Mouse (Mus musculus) C2C12 (cell line): ENCODE data around the gene Cyth1. TPM values are rescaled to one million over a fixed set of nuclear protein-coding genes. Genes with fewer than 3 reads are reported as not detected.

Source experiments
- H3K27me3 ChIP-seq: one replicate; pipeline ENCODE4 v1.6.1; 2011; ENCODE audit not compliant: control insufficient read depth, insufficient read depth, insufficient read length
- H3K36me3 ChIP-seq: one replicate; pipeline ENCODE4 v1.6.1; 2011; ENCODE audit not compliant: control insufficient read depth, insufficient read depth
- H3K4me3 ChIP-seq: one replicate; pipeline ENCODE4 v1.5.1; 2011; ENCODE audit warnings: mild to moderate bottlenecking, control low read depth; ENCODE audit not compliant: poor library complexity, insufficient read depth, severe bottlenecking
- H3K79me2 ChIP-seq: one replicate; pipeline ENCODE4 v1.6.1; 2011; ENCODE audit not compliant: control insufficient read depth, insufficient read depth
- H3K79me3 ChIP-seq: one replicate; pipeline ENCODE4 v1.6.1; 2011; ENCODE audit warnings: low read depth, control low read depth
- H3ac ChIP-seq: one replicate; pipeline ENCODE3; 2011; ENCODE audit warnings: low read depth; ENCODE audit not compliant: control insufficient read depth, insufficient read length
- CEBPB ChIP-seq: IDR thresholded peaks from one replicate; pipeline ENCODE4 v1.6.1; 2011; ENCODE audit warnings: low read depth, mild to moderate bottlenecking, control low read depth, moderate library complexity
- CTCF ChIP-seq: IDR thresholded peaks from one replicate; pipeline ENCODE4 v1.5.1; 2011; ENCODE audit not compliant: control insufficient read depth, insufficient read depth, insufficient read length
- FOSL1 ChIP-seq: IDR thresholded peaks from one replicate; pipeline ENCODE4 v1.8.0; 2011; ENCODE audit warnings: mild to moderate bottlenecking, low read length; ENCODE audit not compliant: poor library complexity, insufficient read depth, severe bottlenecking
- MAX ChIP-seq: IDR thresholded peaks from one replicate; pipeline ENCODE4 v1.6.1; 2011; ENCODE audit warnings: mild to moderate bottlenecking, control low read depth
- MYOD1 ChIP-seq: IDR thresholded peaks from one replicate; pipeline ENCODE4 v1.6.1; 2011; ENCODE audit warnings: low read depth; ENCODE audit not compliant: control insufficient read depth, insufficient read length
- MYOG ChIP-seq: IDR thresholded peaks from one replicate; pipeline ENCODE4 v1.6.1; 2011; ENCODE audit not compliant: control insufficient read depth, insufficient read length; ENCODE audit errors: extremely low read depth
- USF1 ChIP-seq: IDR thresholded peaks from one replicate; pipeline ENCODE4 v1.6.1; 2011; ENCODE audit warnings: low read depth, mild to moderate bottlenecking, control low read depth, moderate library complexity
- polyA plus RNA-seq: library from polyadenylated mRNA; unstranded; fragments of >200 nt; fragmentation: generic; extraction: Trizol; gene quantifications from one replicate; pipeline ENCODE4 v1.2.1, GENCODE M21; 2012; ENCODE audit warnings: missing spikeins

The Cyth1 gene
- polyA plus RNA-seq, 1 experiment: 7.9 TPM

DNA sequence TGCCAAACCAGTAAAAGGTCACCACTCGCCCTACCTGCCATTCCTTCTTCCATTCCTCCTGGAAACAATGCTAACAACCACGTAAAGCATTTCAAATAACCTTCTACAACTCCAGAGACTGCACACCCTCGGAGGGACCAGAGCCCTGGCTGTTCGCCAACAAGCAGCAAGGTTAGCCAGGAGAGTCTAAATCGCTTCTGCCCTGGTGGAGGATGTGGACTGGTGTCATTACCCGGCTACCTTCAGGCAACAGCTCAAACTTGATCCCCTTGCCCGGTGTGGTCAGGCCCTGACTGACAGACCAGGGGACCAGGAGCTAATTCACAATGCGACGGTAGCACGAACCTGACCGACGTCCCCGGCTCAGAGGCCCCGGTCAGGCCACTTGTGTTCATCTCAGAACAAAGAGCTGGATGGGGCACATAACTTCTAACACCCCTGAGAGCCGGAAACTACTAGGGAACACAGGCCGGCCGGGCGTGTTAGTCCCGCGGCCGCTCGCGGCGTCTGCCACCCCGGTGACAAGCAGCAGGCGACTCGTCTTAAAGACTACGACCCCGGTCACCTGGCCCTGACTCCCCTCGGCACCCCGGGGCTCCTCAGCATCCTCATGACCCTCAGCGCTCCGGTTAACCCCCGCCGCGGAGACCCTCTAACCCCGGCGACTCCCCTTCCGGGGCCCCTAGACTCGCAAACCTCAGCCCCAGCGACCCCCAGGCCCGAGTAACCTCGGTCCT is 865 bp downstream of the Cyth1 start:
- no peak for TF ChIP-seq MYOD1
- no peak for TF ChIP-seq CTCF
- no peak for TF ChIP-seq FOSL1
- no peak for TF ChIP-seq USF1
- TF ChIP-seq CEBPB: no peak
- no peak for TF ChIP-seq MYOG
- H3ac ChIP-seq: peak overlapping the region; percentile 74
- H3K36me3 ChIP-seq: no peaks in the 10 kb centered on the region
- peaks cover 6% of the 10 kb centered on the region for H3K79me3 ChIP-seq
- H3K79me2 ChIP-seq: peaks cover 54% of the 10 kb centered on the region
- peak overlapping the region; percentile 89 for H3K4me3 ChIP-seq
- H3K27me3 ChIP-seq: no peaks in the 10 kb centered on the region

DNA sequence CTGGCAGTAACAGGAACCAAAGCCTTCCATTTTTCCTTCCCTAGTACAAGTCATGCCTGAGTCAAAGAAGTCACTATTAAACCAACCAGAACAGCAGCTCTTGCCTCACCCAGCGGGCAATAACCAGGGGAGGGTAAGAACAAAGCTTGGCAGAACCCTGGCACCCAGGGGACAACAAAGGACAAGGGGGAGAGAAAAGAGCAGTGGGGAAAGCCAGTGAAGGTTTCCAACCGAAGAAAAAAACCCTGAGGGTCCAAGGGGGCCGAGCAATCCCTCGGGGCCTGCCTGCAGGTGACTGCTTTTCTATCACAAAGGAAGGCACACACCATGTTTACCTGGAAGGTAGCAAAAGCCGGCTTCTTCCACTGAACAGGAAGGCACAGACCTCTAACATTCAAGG is 1.7 kb downstream of the Cyth1 start:
- Histone ChIP-seq H3ac (no peak overlapping the region), H3K79me3 (peaks cover 6% of the 10 kb centered on the region), H3K27me3 (no peaks in the 10 kb centered on the region), H3K4me3 (no peak overlapping the region), H3K79me2 (peaks cover 62% of the 10 kb centered on the region), H3K36me3 (no peaks in the 10 kb centered on the region)
- TF ChIP-seq FOSL1 (no peak), MYOD1 (no peak)

DNA sequence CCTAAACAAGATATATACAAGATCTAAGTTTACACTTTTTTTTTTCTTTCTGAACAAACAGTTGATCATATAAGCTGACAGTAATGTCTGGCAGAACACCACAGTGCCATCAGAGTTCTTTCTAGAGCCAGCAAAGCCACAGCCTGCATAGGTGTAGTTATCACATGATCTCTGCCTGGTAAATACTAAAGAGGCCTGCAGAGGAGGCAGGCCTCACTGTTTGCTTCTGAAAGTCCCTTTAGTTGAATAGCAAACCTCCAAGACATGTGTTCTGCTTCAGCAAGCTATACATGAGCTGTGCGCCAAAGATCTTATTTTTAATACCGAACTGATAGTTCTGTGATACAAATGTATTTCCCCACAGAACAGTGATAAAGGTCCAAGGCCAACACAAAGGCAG is 3.3 kb downstream of the Cyth1 start:
- no peak overlapping the region for H3K4me3 ChIP-seq
- H3K36me3 ChIP-seq: no peaks in the 10 kb centered on the region
- no peak overlapping the region for H3ac ChIP-seq
- peaks cover 8% of the 10 kb centered on the region for H3K79me3 ChIP-seq
- no peaks in the 10 kb centered on the region for H3K27me3 ChIP-seq
- TF ChIP-seq MYOD1 (no peak), FOSL1 (no peak), USF1 (no peak), MYOG (no peak), MAX (no peak), CEBPB (no peak), CTCF (no peak)
- H3K79me2 ChIP-seq: peaks cover 74% of the 10 kb centered on the region

DNA sequence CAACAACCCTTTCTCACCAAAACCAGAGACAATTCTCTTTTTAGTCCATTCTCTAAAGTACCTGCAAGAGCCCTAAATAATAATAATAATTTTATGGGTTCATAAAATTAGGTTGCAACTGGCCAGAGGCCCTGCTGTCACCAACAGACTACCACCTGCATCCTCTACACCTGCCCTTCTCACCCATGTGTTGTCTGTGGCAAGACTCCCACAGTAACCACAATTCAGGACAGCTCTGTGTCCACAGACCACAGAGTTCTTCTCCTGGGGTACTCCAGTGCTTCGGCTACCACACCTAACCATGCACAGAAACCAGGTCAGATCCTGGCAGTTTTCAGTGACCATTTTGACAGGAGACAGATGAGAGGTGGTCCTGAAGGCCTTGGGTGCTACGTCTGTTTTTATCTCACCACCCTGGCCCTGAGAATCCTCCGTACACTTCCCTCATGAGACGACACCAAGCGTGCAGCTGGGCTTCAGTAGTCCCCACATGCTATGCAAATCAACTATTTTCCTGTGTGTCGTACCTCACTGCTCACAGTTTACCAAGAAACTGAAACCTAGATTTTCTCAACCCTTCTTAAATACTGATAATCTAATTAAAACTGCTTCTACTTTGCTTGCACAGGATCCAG is 4.6 kb downstream of the Cyth1 start:
- Histone ChIP-seq H3K79me2 (peaks cover 79% of the 10 kb centered on the region), H3ac (no peak overlapping the region), H3K4me3 (no peak overlapping the region), H3K27me3 (no peaks in the 10 kb centered on the region), H3K36me3 (no peaks in the 10 kb centered on the region), H3K79me3 (peaks cover 8% of the 10 kb centered on the region)
- TF ChIP-seq MAX (no peak), CTCF (no peak), FOSL1 (no peak), USF1 (no peak), CEBPB (no peak), MYOG (no peak), MYOD1 (no peak)

DNA sequence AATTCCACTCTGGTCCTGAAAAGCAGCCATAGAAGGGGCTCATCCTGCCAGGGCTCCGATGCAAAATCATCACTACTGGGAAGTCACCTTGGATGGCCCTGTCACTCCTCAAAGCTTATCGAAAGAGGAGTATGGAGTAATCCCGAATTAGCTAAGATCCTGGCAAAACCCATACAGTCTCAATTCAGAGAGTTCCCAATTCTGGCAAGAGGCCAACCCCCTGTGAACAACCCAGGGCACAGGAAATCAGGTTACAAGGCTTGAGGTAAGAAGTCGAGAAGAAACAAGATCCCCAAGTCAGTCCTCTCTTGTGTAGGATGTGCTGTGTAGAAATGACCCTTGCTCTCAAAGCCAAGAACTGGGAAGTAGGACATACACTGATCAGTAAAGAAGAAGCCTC is 5.9 kb downstream of the Cyth1 start:
- TF ChIP-seq CTCF: no peak
- TF ChIP-seq MAX: no peak
- no peak for TF ChIP-seq FOSL1
- TF ChIP-seq MYOD1: no peak
- no peak for TF ChIP-seq MYOG
- no peak for TF ChIP-seq CEBPB
- TF ChIP-seq USF1: no peak
- Histone ChIP-seq H3ac (no peak overlapping the region), H3K27me3 (no peaks in the 10 kb centered on the region), H3K79me2 (peaks cover 74% of the 10 kb centered on the region), H3K4me3 (no peak overlapping the region), H3K36me3 (no peaks in the 10 kb centered on the region), H3K79me3 (peaks cover 9% of the 10 kb centered on the region)
